ENCODE assay signal across 11 mouse cellular contexts in genomic region chr14:121199789-121200188, GRCm38 (mm10).
DNase-seq lines count a peak whose midpoint lies in the region; ATAC-seq and TF ChIP-seq lines count a peak whose summit lies in the region.
"Had no signal": no experiment of that assay in that cellular context is flagged by ENCODE, and none has a peak within 500 bp of the region (broad histone marks: within the 10 kb centered on the region; RNA-seq: fewer than 3 reads in every experiment).

No protein-coding gene starts in this region.

- peak overlapping the region; percentile 22 for H3K4me2 ChIP-seq in heart, embryonic 11.5 days
- H3K4me2 ChIP-seq in lung, postnatal 0 days (replicated peaks; ENCODE audit: low read depth, low read length) = no peak overlapping the region
- H3K4me2 ChIP-seq in intestine, embryonic 15.5 days (replicated peaks) = no peak overlapping the region
- no peak overlapping the region for H3K4me2 ChIP-seq in stomach, embryonic 14.5 days (replicated peaks; ENCODE audit: low read depth, low read length)

- DNase-seq in heart, adult 9 months (ENCODE audit: low spot score in 2 of 2) = no peak
- DNase-seq in lung, postnatal 0 days (ENCODE audit: low spot score) = no peak
- DNase-seq in lung, postnatal 14 days = no peak
- no peak for DNase-seq in urinary bladder, adult 2 months (ENCODE audit: low spot score)
- DNase-seq in gastrocnemius, postnatal 14 days = no peak
- DNase-seq: cerebellum, adult 8-10 months; gastrocnemius, postnatal 10 days; thymus, adult 2 months had no signal

- peaks cover 3% of the 10 kb centered on the region for H3K9me3 ChIP-seq in heart, embryonic 11.5 days (replicated peaks; ENCODE audit: control insufficient read depth, low read length)
- no peaks in the 10 kb centered on the region for H3K9me3 ChIP-seq in lung, postnatal 0 days (ENCODE audit: low read length)
- no peaks in the 10 kb centered on the region for H3K9me3 ChIP-seq in intestine, embryonic 15.5 days
- H3K9me3 ChIP-seq in stomach, embryonic 14.5 days (ENCODE audit: control insufficient read depth, low read depth, low read length) = peaks cover 8% of the 10 kb centered on the region

- WGBS in heart, embryonic 11.5 days (ENCODE audit: insufficient replicate concordance) = 38% methylated on average over 8 of the region's 8 CpGs
- WGBS in lung, postnatal 0 days = 49% methylated on average over 8 of the region's 8 CpGs
- 55% methylated on average over 8 of the region's 8 CpGs for WGBS in intestine, embryonic 15.5 days
- WGBS in stomach, embryonic 14.5 days = 70% methylated on average over 8 of the region's 8 CpGs

- TF ChIP-seq CTCF in lung, postnatal 0 days (IDR thresholded peaks at IDR 0.05) = 0 out of 2 replicates have a peak, but pooled peaks have one; percentile 7

- no peak overlapping the region for H3K9ac ChIP-seq in heart, embryonic 11.5 days (ENCODE audit: low read depth, low read length)
- H3K9ac ChIP-seq in lung, postnatal 0 days (replicated peaks; ENCODE audit: low read depth) = no peak overlapping the region
- no peak overlapping the region for H3K9ac ChIP-seq in intestine, embryonic 15.5 days
- H3K9ac ChIP-seq in stomach, embryonic 14.5 days (replicated peaks; ENCODE audit: low read depth, low read length) = no peak overlapping the region

- ATAC-seq in heart, embryonic 11.5 days (replicated peaks; ENCODE audit: insufficient number of reproducible peaks, low FRiP score, low TSS enrichment) = peak; percentile 73
- ATAC-seq in lung, postnatal 0 days = peak; percentile 67
- peak; percentile 95 for ATAC-seq in intestine, embryonic 15.5 days
- peak; percentile 74; the same call in 1 of the 2 replicates for ATAC-seq in stomach, embryonic 14.5 days (ENCODE audit: insufficient number of reproducible peaks, insufficient read depth, low FRiP score, low read depth)

- H3K4me3 ChIP-seq in heart, embryonic 11.5 days (ENCODE audit: low read depth, low read length) = no peak overlapping the region
- no peak overlapping the region for H3K4me3 ChIP-seq in lung, postnatal 0 days (ENCODE audit: low read depth, low read length)
- H3K4me3 ChIP-seq in intestine, embryonic 15.5 days (replicated peaks) = no peak overlapping the region
- H3K4me3 ChIP-seq in stomach, embryonic 14.5 days (ENCODE audit: low read depth, low read length) = no peak overlapping the region

- intact Hi-C loops in gastrocnemius, postnatal 14 days (cut with DNase I; ENCODE audit: low total_unique reads) = no loop called here

- H3K4me1 ChIP-seq in heart, embryonic 11.5 days (ENCODE audit: control insufficient read depth, insufficient read depth, low read length) = peaks cover 30% of the 10 kb centered on the region
- peaks cover 8% of the 10 kb centered on the region; the same call in 1 of the 2 replicates for H3K4me1 ChIP-seq in lung, postnatal 0 days (ENCODE audit: insufficient read depth, low read depth, low read length)
- H3K4me1 ChIP-seq in intestine, embryonic 15.5 days (replicated peaks) = peaks cover 15% of the 10 kb centered on the region; the same call in 1 of the 2 replicates
- 0 out of 2 replicates have a peak, but pooled peaks cover 5% of the 10 kb centered on the region for H3K4me1 ChIP-seq in stomach, embryonic 14.5 days (ENCODE audit: control insufficient read depth, insufficient read depth, low read length)

- no peaks in the 10 kb centered on the region for H3K36me3 ChIP-seq in heart, embryonic 11.5 days (ENCODE audit: control insufficient read depth, insufficient read depth, low read length)
- H3K36me3 ChIP-seq in lung, postnatal 0 days (ENCODE audit: insufficient read depth, low read length) = no peaks in the 10 kb centered on the region
- no peaks in the 10 kb centered on the region for H3K36me3 ChIP-seq in intestine, embryonic 15.5 days
- H3K36me3 ChIP-seq in stomach, embryonic 14.5 days (ENCODE audit: control insufficient read depth, insufficient read depth, low read length) = no peaks in the 10 kb centered on the region

- H3K27me3 ChIP-seq in heart, embryonic 11.5 days (ENCODE audit: control insufficient read depth, insufficient read depth, low read length) = no peaks in the 10 kb centered on the region
- H3K27me3 ChIP-seq in lung, postnatal 0 days (replicated peaks; ENCODE audit: insufficient read depth, low read length) = no peaks in the 10 kb centered on the region
- H3K27me3 ChIP-seq in intestine, embryonic 15.5 days (replicated peaks) = no peaks in the 10 kb centered on the region
- no peaks in the 10 kb centered on the region for H3K27me3 ChIP-seq in stomach, embryonic 14.5 days (ENCODE audit: control insufficient read depth, insufficient read depth, low read length)

- peak overlapping the region; percentile 37; the same call in 1 of the 2 replicates for H3K27ac ChIP-seq in heart, embryonic 11.5 days (ENCODE audit: low read depth, low read length)
- H3K27ac ChIP-seq in lung, postnatal 0 days (ENCODE audit: low read length) = no peak overlapping the region
- H3K27ac ChIP-seq in intestine, embryonic 15.5 days = no peak overlapping the region
- H3K27ac ChIP-seq in stomach, embryonic 14.5 days (ENCODE audit: low read length) = no peak overlapping the region

- no peak for TF ChIP-seq EP300 in lung, postnatal 0 days (IDR thresholded peaks at IDR 0.05)
